Mouse (Mus musculus) ES-E14 (cell line): ENCODE results near the gene Ly6g6c. TPM values are rescaled to one million over a fixed set of nuclear protein-coding genes. Genes with fewer than 3 reads are reported as not detected.

Source experiments
- DNase-seq: peaks from one replicate; pipeline ENCODE4 v3.0.0-alpha.2; 2013; ENCODE audit warnings: low read depth, low spot score
- H3K27ac ChIP-seq: 2 replicates; pipeline ENCODE4 v1.5.1; 2012; ENCODE audit warnings: low read depth, mild to moderate bottlenecking, low read length, moderate library complexity, mixed read lengths; ENCODE audit not compliant: poor library complexity, insufficient read depth, severe bottlenecking
- H3K36me3 ChIP-seq: 2 replicates; pipeline ENCODE4 v1.6.1; 2012; ENCODE audit warnings: mild to moderate bottlenecking, low read length, moderate library complexity, mixed read lengths; ENCODE audit not compliant: control insufficient read depth, poor library complexity, insufficient read depth, severe bottlenecking
- H3K4me1 ChIP-seq, 2 experiments: fragments of 150-350 bp in 1 of 2; sonication (generic) in 1 of 2; 2 replicates each; pipeline ENCODE4 v1.6.1; 2012; ENCODE audit warnings: low read length in 2 of 2, mild to moderate bottlenecking in 1 of 2, mixed read lengths in 1 of 2; ENCODE audit not compliant: control insufficient read depth in 2 of 2, insufficient read depth in 2 of 2, poor library complexity in 1 of 2
- H3K4me3 ChIP-seq, 2 experiments: fragments of 150-350 bp in 1 of 2; sonication (generic) in 1 of 2; 2 replicates each; pipeline ENCODE4 v1.5.1; 2012; ENCODE audit warnings: low read length in 2 of 2, low read depth in 1 of 2, mild to moderate bottlenecking in 1 of 2, mixed read lengths in 1 of 2; ENCODE audit not compliant: insufficient read depth in 1 of 2, poor library complexity in 1 of 2, severe bottlenecking in 1 of 2
- H3K9ac ChIP-seq: 2 replicates; pipeline ENCODE4 v1.6.1; 2012; ENCODE audit warnings: low read depth, mild to moderate bottlenecking, low read length, mixed read lengths; ENCODE audit not compliant: poor library complexity, insufficient read depth, severe bottlenecking
- H3K9me3 ChIP-seq: fragments of 150-350 bp; sonication (generic); 2 replicates; pipeline ENCODE4 v1.6.1; 2012; ENCODE audit warnings: low read depth, mild to moderate bottlenecking, low read length; ENCODE audit not compliant: control insufficient read depth, insufficient read depth
- CHD2 ChIP-seq: IDR thresholded peaks from 2 replicates; pipeline ENCODE4 v1.6.1; 2014; ENCODE audit warnings: mild to moderate bottlenecking, low read depth, low read length, inconsistent platforms
- HCFC1 ChIP-seq: IDR thresholded peaks from 2 replicates; pipeline ENCODE4 v1.6.1; 2012; ENCODE audit warnings: low read length, inconsistent platforms, borderline replicate concordance; ENCODE audit not compliant: insufficient read depth
- MAFK ChIP-seq: IDR thresholded peaks from 2 replicates; pipeline ENCODE4 v1.6.1; 2014; ENCODE audit warnings: mild to moderate bottlenecking, low read depth, low read length, inconsistent platforms; ENCODE audit not compliant: insufficient read depth
- ZC3H11A ChIP-seq: IDR thresholded peaks from 2 replicates; pipeline ENCODE4 v1.6.1; 2012; ENCODE audit warnings: low read depth, mild to moderate bottlenecking, inconsistent platforms, low read length, borderline replicate concordance
- ZNF384 ChIP-seq: IDR thresholded peaks from 2 replicates; pipeline ENCODE4 v1.6.1; 2012; ENCODE audit warnings: low read depth, low read length, inconsistent platforms
- in situ Hi-C, 2 experiments: fragments of 600-800 bp; cut with MboI; formaldehyde crosslinking; loops; one replicate each; pipeline ENCODE4 v1.15.1; 2025; ENCODE audit warnings: low sequenced_read_pairs in 2 of 2, inconsistent platforms in 1 of 2; ENCODE audit not compliant: unreplicated experiment in 2 of 2
- total RNA-seq: library from RNA; depleted of rRNA; stranded (reverse); fragments of 300-350 nt; gene quantifications from 2 replicates; pipeline ENCODE4 v1.2.3, GENCODE M21; 2012

Ly6g6c gene
- total RNA-seq, 1 experiment = not detected

- in situ Hi-C loops = no loop called here
- DNase-seq = no peak
- no peaks in the 10 kb centered on the region for H3K9me3 ChIP-seq
- H3K27ac ChIP-seq = no peak overlapping the region
- H3K36me3 ChIP-seq = peaks cover 26% of the 10 kb centered on the region; the same call in 1 of the 2 replicates
- peaks cover 0 to 8% of the 10 kb centered on the region in 2 experiments; a peak in 1 of 4 replicates for H3K4me1 ChIP-seq
- H3K9ac ChIP-seq = no peak overlapping the region
- H3K4me3 ChIP-seq = no peak overlapping the region
- TF ChIP-seq CHD2 (no peak), ZC3H11A (no peak), HCFC1 (no peak), MAFK (no peak), ZNF384 (no peak)
Measured at GRCm38 (mm10) chr17:35097164-35097655, 32.0 kb downstream of the Ly6g6c start.

- Histone ChIP-seq H3K4me1 (peaks cover 0 to 6% of the 10 kb centered on the region in 2 experiments; a peak in 1 of 4 replicates), H3K4me3 (no peak overlapping the region; a peak in 1 of 4 replicates), H3K36me3 (peaks cover 22% of the 10 kb centered on the region; the same call in 1 of the 2 replicates), H3K9me3 (no peaks in the 10 kb centered on the region), H3K27ac (no peak overlapping the region), H3K9ac (no peak overlapping the region)
- TF ChIP-seq ZNF384 (no peak), MAFK (no peak), CHD2 (no peak), HCFC1 (no peak), ZC3H11A (no peak)
- no peak for DNase-seq
- in situ Hi-C loops = loop anchor here in 1 of 2 experiments (25.0 kb wide), 1 partner anchor 88 kb away; the partner anchor contains the start of genes Vars and Vwa7
Measured at GRCm38 (mm10) chr17:35100196-35100765, 35.1 kb downstream of the Ly6g6c start.

GRCm38 (mm10) chr17:35101161-35101560, 36.0 kb downstream of the Ly6g6c start:
- TF ChIP-seq ZC3H11A (no peak), ZNF384 (no peak)
- Histone ChIP-seq H3K4me3 (no peak overlapping the region), H3K9me3 (no peaks in the 10 kb centered on the region), H3K4me1 (peaks cover 0 to 9% of the 10 kb centered on the region in 2 experiments; a peak in 1 of 4 replicates), H3K9ac (no peak overlapping the region), H3K27ac (no peak overlapping the region), H3K36me3 (peaks cover 20% of the 10 kb centered on the region; the same call in 1 of the 2 replicates)
- no peak for DNase-seq
- in situ Hi-C loops = loop anchor here in 1 of 2 experiments (25.0 kb wide), 1 partner anchor 89 kb away; the partner anchor contains the start of genes Vars and Vwa7

GRCm38 (mm10) chr17:35102299-35102698, 37.1 kb downstream of the Ly6g6c start:
- Histone ChIP-seq H3K4me3 (no peak overlapping the region), H3K9me3 (no peaks in the 10 kb centered on the region), H3K36me3 (peaks cover 18% of the 10 kb centered on the region; the same call in 1 of the 2 replicates), H3K9ac (no peak overlapping the region), H3K27ac (no peak overlapping the region), H3K4me1 (peaks cover 0 to 9% of the 10 kb centered on the region in 2 experiments; a peak in 1 of 4 replicates)
- in situ Hi-C loops = loop anchor here in 1 of 2 experiments (25.0 kb wide), 1 partner anchor 90 kb away; the partner anchor contains the start of genes Vars and Vwa7
- TF ChIP-seq ZNF384 (no peak), CHD2 (no peak)
- no peak for DNase-seq
